Mouse (Mus musculus) bone marrow, adult 2 months (tissue): ENCODE results near the gene St8sia1.

Experiments
- CTCF ChIP-seq: fragments of 200-500 bp; IDR thresholded peaks from 2 replicates; pipeline ENCODE4 v1.5.1; 2011; ENCODE audit warnings: low read length, control low read depth; ENCODE audit not compliant: control insufficient read depth, insufficient read depth
- POLR2A ChIP-seq: fragments of 200-500 bp; IDR thresholded peaks from 2 replicates; pipeline ENCODE4 v1.6.1; 2011; ENCODE audit warnings: low read depth, mild to moderate bottlenecking, control low read depth, low read length, borderline replicate concordance; ENCODE audit not compliant: control insufficient read depth

DNA sequence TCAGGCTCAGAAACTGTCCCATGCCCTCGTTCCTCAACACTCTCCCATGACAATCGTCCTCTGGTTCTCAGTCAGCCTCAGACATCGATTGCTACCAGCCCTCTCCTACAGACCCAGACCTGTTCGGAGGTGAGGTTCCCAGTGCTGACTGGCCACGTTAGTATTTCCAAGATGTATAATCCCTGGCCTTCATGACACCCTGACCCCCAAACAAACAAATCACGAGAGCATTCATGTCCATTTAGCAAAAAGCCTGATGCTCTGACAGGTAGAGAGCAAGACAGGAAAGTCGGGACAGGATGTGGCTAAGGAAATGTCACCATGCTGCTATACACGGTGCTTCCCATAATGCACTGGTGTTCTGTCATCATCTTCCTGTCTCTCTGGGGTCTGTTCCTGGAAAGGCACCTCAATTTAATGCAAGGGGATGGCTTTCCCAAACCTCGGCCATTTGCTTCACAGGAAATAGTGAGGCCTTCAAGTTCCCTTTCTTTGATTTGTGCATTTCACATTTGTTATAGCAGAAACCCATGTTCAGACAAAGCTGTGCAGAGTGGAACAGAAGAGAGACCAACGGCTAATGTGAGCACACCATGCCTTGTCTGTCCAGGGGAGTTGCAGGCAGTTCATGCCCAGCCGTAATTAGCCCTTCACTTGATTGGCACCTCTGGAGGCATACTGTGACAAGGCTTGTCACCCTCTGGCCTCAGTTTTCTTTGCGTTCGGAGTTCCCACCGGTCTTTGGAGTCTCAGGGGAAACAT is 184.3 kb downstream of the St8sia1 start:
- TF ChIP-seq CTCF: no peak
- no peak for TF ChIP-seq POLR2A
